Mouse (Mus musculus) forebrain, embryonic 15.5 days (tissue): Measurements from ENCODE around the gene Cdk5r1. TPM values are rescaled to one million over a fixed set of nuclear protein-coding genes. Genes with fewer than 3 reads are reported as not detected.

Experiments
- ATAC-seq: fragments of 200-750 bp; cut with Nextera tagmentation; replicated peaks from 2 replicates; pipeline ENCODE4 v1.8.0; 2017; ENCODE audit warnings: mild to moderate bottlenecking, moderate TSS enrichment, moderate library complexity
- H3K27ac ChIP-seq: fragments of 300-500 bp; sonication (generic); replicated peaks from 2 replicates; pipeline ENCODE4 v1.5.1; 2015; ENCODE audit warnings: mild to moderate bottlenecking, inconsistent platforms
- H3K27me3 ChIP-seq: fragments of 300-500 bp; sonication (generic); 2 replicates; pipeline ENCODE4 v1.6.1; 2015; ENCODE audit warnings: inconsistent platforms
- H3K36me3 ChIP-seq: fragments of 300-500 bp; sonication (generic); 2 replicates; pipeline ENCODE4 v1.6.1; 2015; ENCODE audit warnings: mild to moderate bottlenecking, inconsistent platforms
- H3K4me1 ChIP-seq: fragments of 300-500 bp; sonication (generic); 2 replicates; pipeline ENCODE4 v1.6.1; 2015; ENCODE audit warnings: inconsistent platforms
- H3K4me2 ChIP-seq: fragments of 300-500 bp; sonication (generic); replicated peaks from 2 replicates; pipeline ENCODE4 v1.6.1; 2015; ENCODE audit warnings: mild to moderate bottlenecking, inconsistent platforms
- H3K4me3 ChIP-seq: fragments of 300-500 bp; sonication (generic); 2 replicates; pipeline ENCODE4 v1.5.1; 2015; ENCODE audit warnings: mild to moderate bottlenecking, inconsistent platforms
- H3K9ac ChIP-seq: fragments of 300-500 bp; sonication (generic); replicated peaks from 2 replicates; pipeline ENCODE4 v1.6.1; 2015; ENCODE audit warnings: mild to moderate bottlenecking, inconsistent platforms
- H3K9me3 ChIP-seq: fragments of 300-500 bp; sonication (generic); 2 replicates; pipeline ENCODE4 v1.6.1; 2016; ENCODE audit warnings: inconsistent platforms
- WGBS: fragments of 180-500 bp; shearing (Covaris S2); methylation state at CpG from one replicate; pipeline ENCODE4 v1.1.7; 2015; ENCODE audit warnings: mixed read lengths; 5-methylcytosine and 5-hydroxymethylcytosine counted together
- polyA plus RNA-seq: library from polyadenylated mRNA; unstranded; fragments of >200 nt; fragmentation: Nextera tagmentation; extraction: Ambion mirVana; gene quantifications from 2 replicates; pipeline ENCODE4 v1.2.1, GENCODE M21; 2015

Gene Cdk5r1
- polyA plus RNA-seq, 1 experiment from 2014 or later: 120 TPM

DNA sequence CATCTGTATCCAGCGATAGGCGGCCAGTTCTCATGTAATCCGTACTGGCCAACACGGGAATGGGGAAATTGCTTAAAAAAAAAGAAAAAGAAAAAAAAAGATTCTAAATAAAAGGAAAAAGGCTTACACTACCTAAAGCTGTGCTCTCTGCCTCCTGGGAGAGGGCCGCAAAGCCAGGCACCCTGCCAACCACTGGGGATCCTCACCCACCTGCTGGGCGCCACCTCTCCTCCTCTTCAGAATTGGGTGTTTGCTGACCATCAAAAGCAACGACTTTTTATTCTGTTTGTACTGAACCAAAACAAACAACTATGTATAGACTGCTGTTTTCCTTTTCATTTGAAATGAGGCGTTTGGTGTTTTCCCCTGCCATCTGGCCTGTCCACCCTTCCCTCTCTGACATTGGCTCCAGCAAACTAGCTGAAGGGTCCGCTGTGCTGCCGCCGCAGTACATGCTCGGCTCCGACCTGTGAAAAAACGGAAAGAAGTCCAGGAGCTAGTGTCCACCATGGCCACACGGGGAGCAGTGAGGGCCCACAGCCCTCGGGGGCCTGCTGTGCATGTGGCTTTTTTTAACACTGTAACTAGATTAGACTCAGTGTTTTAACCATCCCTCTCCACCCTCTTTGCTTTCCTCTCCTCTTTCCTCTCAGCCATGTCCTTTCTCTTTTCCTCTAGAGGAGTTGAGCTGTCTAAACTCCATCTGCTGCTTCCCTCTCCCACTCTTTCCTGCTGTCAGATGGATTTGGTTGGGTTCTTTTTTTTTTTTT, 4.8 kb upstream of the Cdk5r1 start:
- H3K27ac ChIP-seq: peak overlapping the region; percentile 85
- H3K9ac ChIP-seq: no peak overlapping the region

DNA sequence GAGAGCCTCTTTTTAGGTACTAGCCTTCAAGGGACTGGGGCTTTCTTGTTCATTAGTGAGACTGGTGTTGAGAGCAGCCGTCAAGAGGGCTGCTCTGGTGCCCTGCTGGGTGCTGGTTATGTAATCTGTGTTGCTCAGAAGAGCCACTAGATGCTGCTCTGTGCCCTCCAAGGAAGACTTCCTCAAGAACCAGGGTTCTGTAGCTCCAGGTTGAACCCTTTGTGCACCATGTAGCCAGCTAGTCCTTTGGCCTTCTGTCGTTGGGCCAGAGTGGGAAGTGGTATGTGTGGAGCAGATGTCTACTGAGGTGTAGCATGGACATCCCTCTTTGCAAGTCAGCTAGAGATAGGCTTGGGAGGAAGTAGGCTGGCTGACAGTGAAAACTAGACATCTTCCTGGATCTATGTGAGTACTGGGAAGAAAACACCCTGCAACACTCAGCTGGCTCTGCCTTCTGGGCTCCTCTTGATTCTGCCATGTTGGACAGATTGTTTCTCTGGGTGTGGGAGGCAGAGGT, 2.6 kb upstream of the Cdk5r1 start:
- ATAC-seq: no peak

More for the DNA sequence above, 4.8 kb upstream of the Cdk5r1 start:
- no peak for ATAC-seq
- H3K9me3 ChIP-seq: no peaks in the 10 kb centered on the region
- no peaks in the 10 kb centered on the region for H3K27me3 ChIP-seq
- no peak overlapping the region for H3K4me2 ChIP-seq
- no peak overlapping the region for H3K4me3 ChIP-seq
- H3K36me3 ChIP-seq: peaks cover 42% of the 10 kb centered on the region
- peaks cover 20% of the 10 kb centered on the region for H3K4me1 ChIP-seq
- 74% methylated on average over 16 of the region's 16 CpGs for WGBS

DNA sequence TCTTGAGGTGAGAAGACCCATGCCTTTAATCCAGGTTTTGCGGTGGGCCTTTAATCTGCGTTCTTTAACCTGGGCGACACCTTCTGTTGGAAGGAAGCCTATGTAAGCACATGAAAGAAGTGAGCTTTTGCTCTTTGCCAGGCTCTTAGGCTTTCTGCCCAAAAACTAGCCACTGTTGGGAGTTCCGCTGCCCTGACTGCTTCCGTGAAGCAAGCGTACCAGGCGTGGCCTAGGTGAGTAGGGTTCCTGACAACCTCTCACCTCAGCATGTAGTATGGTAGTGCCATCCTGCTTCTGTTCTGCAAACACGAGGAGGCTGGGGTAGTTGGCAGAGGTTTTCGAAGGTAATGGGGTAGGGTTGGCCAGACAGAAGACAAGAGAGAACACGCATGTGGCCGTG, 2.0 kb upstream of the Cdk5r1 start:
- H3K4me1 ChIP-seq: peaks cover 23% of the 10 kb centered on the region
- H3K27me3 ChIP-seq: no peaks in the 10 kb centered on the region
- WGBS: 96% methylated on average over 11 of the region's 11 CpGs
- H3K9ac ChIP-seq: no peak overlapping the region
- no peaks in the 10 kb centered on the region for H3K9me3 ChIP-seq
- H3K4me3 ChIP-seq: no peak overlapping the region
- H3K36me3 ChIP-seq: peaks cover 21% of the 10 kb centered on the region
- no peak overlapping the region for H3K4me2 ChIP-seq
- no peak for ATAC-seq
- H3K27ac ChIP-seq: peak overlapping the region; percentile 97; the same call in 1 of the 2 replicates

More for the DNA sequence above, 2.6 kb upstream of the Cdk5r1 start:
- peaks cover 20% of the 10 kb centered on the region for H3K4me1 ChIP-seq
- no peaks in the 10 kb centered on the region for H3K9me3 ChIP-seq
- 40% methylated on average over 2 of the region's 2 CpGs for WGBS
- no peak overlapping the region for H3K4me3 ChIP-seq
- H3K9ac ChIP-seq: no peak overlapping the region
- peak overlapping the region; percentile 97 for H3K27ac ChIP-seq
- no peaks in the 10 kb centered on the region for H3K27me3 ChIP-seq
- peaks cover 24% of the 10 kb centered on the region for H3K36me3 ChIP-seq
- no peak overlapping the region for H3K4me2 ChIP-seq

DNA sequence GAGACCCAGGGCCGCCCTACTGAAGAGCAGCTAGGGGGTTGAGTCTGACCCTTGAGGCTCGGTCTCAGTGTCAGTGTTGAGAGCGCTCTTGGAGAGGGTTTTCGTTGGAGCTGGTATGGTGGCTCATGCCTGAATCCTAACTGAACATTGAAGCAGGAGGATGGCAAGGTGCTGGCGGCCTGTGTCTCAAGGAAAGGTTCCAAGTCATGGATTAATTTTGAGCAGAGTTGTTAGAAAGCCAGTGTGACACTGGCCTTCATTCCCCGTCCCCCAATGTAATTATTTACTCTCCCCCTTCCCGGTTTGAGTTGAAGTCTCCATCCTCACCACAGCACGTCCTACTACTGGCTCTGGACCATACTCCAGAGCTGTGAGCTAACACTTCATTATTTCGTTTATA, 1.3 kb upstream of the Cdk5r1 start:
- Histone ChIP-seq H3K4me3 (no peak overlapping the region), H3K27ac (peak overlapping the region; percentile 97)

DNA sequence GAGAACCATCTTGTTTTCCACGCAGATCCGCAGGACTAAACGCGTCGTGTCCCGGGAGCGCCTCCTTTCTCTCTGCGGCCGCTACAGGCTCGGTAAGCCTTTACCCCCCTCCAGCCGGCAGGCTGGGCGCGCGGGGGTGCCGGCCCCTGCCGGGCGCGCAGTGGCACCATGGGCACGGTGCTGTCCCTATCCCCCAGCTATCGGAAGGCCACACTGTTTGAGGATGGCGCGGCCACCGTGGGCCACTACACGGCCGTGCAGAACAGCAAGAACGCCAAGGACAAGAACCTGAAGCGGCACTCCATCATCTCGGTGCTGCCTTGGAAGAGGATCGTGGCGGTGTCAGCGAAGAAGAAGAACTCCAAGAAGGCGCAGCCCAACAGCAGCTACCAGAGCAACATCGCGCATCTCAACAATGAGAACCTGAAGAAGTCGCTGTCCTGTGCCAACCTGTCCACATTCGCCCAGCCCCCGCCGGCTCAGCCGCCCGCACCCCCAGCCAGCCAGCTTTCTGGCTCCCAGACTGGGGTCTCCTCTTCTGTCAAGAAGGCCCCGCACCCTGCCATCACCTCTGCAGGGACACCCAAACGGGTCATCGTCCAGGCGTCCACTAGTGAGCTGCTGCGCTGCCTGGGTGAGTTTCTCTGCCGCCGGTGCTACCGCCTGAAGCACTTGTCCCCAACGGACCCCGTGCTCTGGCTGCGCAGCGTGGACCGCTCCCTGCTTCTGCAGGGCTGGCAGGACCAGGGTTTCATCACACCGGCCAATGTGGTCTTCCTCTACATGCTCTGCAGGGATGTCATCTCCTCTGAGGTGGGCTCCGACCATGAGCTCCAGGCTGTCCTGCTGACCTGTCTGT, 747 bp downstream of the Cdk5r1 start:
- H3K9ac ChIP-seq: peak overlapping the region; percentile 80
- H3K4me1 ChIP-seq: peaks cover 44% of the 10 kb centered on the region
- WGBS: 8% methylated on average over 54 of the region's 55 CpGs
- H3K9me3 ChIP-seq: no peaks in the 10 kb centered on the region
- 0 out of 2 replicates have a peak, but pooled peaks cover 11% of the 10 kb centered on the region for H3K36me3 ChIP-seq
- no peaks in the 10 kb centered on the region for H3K27me3 ChIP-seq
- peak overlapping the region; percentile 92 for H3K4me2 ChIP-seq
- peak overlapping the region; percentile 97 for H3K27ac ChIP-seq
- peak; percentile 36 for ATAC-seq
- peak overlapping the region; percentile 59 for H3K4me3 ChIP-seq

More for the DNA sequence above, 1.3 kb upstream of the Cdk5r1 start:
- no peak overlapping the region; the same call in 1 of the 2 replicates for H3K4me2 ChIP-seq
- no peak for ATAC-seq
- no peaks in the 10 kb centered on the region for H3K9me3 ChIP-seq
- no peak overlapping the region for H3K9ac ChIP-seq
- WGBS: 83% methylated on average over 9 of the region's 9 CpGs
- H3K4me1 ChIP-seq: peaks cover 29% of the 10 kb centered on the region
- H3K36me3 ChIP-seq: peaks cover 17% of the 10 kb centered on the region
- no peaks in the 10 kb centered on the region for H3K27me3 ChIP-seq

DNA sequence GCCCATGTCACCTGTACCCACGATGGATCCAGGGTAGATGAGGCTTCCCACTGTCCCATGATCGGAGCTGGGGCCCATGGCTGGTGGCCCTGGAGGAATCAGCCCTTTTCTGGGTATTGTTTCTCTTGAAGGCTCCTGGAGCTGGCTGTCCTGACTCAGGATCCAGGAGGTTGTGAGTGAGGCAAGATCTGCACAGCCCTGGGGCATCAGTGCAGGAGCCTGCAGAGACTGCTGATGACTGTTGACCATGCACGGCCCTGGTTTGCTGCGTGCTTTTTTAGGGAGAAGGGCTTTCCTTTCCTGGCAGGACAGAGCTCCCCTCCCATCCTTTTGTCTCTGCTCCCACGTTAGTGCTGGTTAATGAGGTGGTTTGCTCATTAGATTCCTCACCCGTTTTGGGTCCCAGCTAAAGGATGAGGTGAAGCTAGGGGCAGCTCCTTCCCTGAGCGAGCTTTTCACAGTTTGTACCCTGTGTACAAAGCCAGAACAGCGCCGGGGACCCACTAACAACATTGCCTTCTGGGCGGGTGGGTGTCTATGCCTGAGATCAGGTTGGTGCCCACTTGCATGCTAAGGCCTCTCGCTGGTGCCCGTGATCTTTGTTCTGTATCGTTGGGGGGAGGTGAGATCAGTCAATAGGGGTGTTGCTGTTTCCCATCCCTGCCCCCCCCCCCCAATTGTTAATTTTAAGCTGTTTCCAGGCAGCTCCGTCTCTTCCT, 2.0 kb downstream of the Cdk5r1 start:
- H3K36me3 ChIP-seq: 0 out of 2 replicates have a peak, but pooled peaks cover 4% of the 10 kb centered on the region
- peak overlapping the region; percentile 92 for H3K4me2 ChIP-seq
- H3K9me3 ChIP-seq: no peaks in the 10 kb centered on the region
- H3K27me3 ChIP-seq: no peaks in the 10 kb centered on the region
- peak overlapping the region; percentile 97 for H3K27ac ChIP-seq
- peak overlapping the region; percentile 59 for H3K4me3 ChIP-seq
- peak overlapping the region; percentile 80 for H3K9ac ChIP-seq
- ATAC-seq: no peak
- WGBS: 14% methylated on average over 14 of the region's 14 CpGs
- peaks cover 56% of the 10 kb centered on the region for H3K4me1 ChIP-seq

DNA sequence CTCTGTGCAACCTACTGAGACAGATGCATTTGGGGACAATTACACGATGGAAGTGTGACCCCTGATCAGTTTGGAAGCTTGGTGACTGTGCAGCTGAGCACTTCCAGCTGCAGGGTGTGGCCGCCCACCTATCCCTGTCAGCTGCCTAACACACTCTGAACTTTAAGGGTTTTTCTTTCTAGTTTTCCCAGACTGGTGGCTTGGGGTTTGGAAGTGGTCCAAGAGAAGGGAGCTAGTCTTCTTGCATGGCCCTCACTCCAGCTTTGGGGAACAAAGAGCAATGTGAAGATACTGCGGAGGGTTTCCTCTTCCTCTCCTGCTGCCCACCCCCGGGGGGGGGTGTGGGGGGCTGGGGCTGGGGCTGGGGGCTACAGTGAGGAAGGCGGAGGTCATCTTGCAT, 2.6 kb downstream of the Cdk5r1 start:
- Histone ChIP-seq H3K27me3 (no peaks in the 10 kb centered on the region), H3K9ac (peak overlapping the region; percentile 80), H3K9me3 (no peaks in the 10 kb centered on the region), H3K27ac (peak overlapping the region; percentile 97), H3K4me2 (peak overlapping the region; percentile 92), H3K4me1 (peaks cover 58% of the 10 kb centered on the region), H3K4me3 (peak overlapping the region; percentile 59), H3K36me3 (0 out of 2 replicates have a peak, but pooled peaks cover 4% of the 10 kb centered on the region)
- no peak for ATAC-seq
- 24% methylated on average over 5 of the region's 5 CpGs for WGBS

DNA sequence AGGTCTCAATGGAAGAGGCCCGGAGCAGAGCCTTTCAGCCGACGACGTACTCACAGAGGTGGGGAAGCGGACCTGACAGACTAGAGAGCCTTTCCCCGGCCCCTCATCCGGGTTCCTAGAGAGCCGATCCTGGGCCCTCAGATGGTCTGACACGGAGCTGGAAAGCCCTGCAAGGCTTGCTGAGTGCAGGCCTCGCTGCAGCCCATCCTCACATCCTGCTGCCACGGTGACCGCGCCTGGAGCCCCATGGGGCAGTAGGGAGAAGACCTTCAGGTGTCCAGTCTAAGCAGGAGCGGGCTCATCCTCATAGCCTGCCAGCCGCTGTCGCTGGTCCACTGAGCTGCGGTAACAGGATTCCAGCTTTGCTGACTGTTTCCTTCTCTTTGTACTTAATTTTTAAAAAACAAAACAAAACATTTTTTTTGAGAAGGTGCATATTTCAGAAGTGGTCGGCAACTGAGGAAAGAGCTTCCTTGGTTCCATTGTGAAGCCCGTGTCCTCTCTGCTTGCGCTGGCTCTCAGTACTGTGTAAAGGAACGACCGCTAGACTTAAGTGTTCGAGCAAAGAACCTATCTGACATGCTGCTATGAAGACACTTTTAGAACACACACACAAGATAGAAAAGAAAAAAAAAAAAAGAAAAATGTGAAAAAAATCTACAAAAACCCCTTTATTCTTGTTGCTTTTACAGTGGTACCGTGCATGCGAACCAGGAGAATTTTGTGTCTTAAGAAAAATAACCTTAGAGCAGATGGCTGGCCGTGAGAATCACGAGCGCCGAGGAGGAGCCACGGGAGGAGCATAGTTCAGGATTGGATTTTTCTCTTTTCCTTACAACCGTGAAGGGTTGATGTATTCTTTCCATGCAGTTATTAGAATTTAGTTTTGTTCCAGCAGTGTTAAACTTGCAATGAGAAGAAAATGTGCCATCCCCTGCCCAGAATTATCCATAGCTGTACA, 3.4 kb downstream of the Cdk5r1 start:
- no peaks in the 10 kb centered on the region for H3K27me3 ChIP-seq
- peaks cover 64% of the 10 kb centered on the region for H3K4me1 ChIP-seq
- 0 out of 2 replicates have a peak, but pooled peaks cover 4% of the 10 kb centered on the region for H3K36me3 ChIP-seq
- peak overlapping the region; percentile 80 for H3K9ac ChIP-seq
- peak overlapping the region; percentile 97 for H3K27ac ChIP-seq
- peak overlapping the region; percentile 92 for H3K4me2 ChIP-seq
- H3K4me3 ChIP-seq: peak overlapping the region; percentile 59
- H3K9me3 ChIP-seq: no peaks in the 10 kb centered on the region
- WGBS: 48% methylated on average over 31 of the region's 31 CpGs
- no peak for ATAC-seq

DNA sequence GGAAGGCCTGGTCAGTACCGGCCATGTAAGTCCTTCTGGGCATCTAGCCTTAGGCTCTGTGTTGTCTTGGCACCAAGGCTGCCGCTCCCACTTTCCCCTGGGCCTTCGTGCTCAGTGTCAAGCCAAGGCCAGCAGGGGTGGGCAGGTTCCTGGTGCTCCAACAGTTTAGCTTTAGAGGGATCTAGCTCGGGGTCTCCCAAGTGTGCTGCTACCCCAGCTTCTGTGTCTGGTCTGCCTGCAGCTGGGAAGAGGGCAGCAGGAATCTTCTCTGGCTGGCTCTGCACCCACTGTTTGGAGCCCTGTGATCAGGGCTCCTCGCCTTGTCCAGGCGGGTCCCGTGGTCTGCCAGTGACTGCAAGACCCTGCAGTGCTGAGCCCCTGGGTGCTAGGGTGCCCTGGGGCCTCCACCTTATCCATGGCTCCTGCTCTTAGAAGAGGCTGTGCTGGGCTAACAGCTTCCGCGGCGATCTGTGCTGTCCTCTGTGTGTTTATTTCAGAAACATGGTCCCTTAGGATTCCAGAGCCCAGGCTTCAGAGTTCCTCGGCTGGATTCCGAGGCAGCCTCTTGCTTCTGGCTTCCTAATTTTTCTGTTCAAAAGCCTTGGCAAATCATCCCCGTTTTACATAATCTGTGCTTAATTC, 4.7 kb downstream of the Cdk5r1 start:
- Histone ChIP-seq H3K9me3 (no peaks in the 10 kb centered on the region), H3K4me3 (peak overlapping the region; percentile 59), H3K9ac (peak overlapping the region; percentile 42), H3K4me2 (peak overlapping the region; percentile 92), H3K4me1 (peaks cover 59% of the 10 kb centered on the region), H3K27ac (peak overlapping the region; percentile 35; the same call in 1 of the 2 replicates), H3K36me3 (0 out of 2 replicates have a peak, but pooled peaks cover 4% of the 10 kb centered on the region), H3K27me3 (no peaks in the 10 kb centered on the region)
- 67% methylated on average over 13 of the region's 13 CpGs for WGBS
- ATAC-seq: no peak

DNA sequence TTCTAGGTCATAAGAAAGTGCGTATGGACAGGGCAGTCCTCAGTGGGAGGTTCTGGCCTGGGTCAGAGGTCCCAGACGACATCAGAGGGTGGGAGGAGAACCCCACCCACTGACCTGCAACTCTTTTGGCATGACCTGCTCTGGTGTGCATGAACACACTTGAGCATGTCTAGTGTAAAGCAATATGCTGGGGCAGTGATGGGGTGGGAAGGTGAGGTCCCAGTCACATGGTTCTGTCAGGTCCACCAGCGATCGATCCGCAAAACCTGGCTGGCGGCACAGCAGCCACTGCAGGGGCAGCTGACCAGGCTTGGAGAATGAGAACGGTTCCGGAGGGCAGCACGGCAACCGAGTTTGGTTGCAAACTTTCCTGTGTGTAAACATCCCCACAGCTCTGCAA, 5.5 kb downstream of the Cdk5r1 start:
- ATAC-seq: no peak
- 0 out of 2 replicates have a peak, but pooled peaks cover 4% of the 10 kb centered on the region for H3K36me3 ChIP-seq
- peak overlapping the region; percentile 92 for H3K4me2 ChIP-seq
- H3K4me1 ChIP-seq: peaks cover 59% of the 10 kb centered on the region
- H3K27me3 ChIP-seq: no peaks in the 10 kb centered on the region
- no peaks in the 10 kb centered on the region for H3K9me3 ChIP-seq
- H3K9ac ChIP-seq: peak overlapping the region; percentile 16
- WGBS: 81% methylated on average over 10 of the region's 10 CpGs
- H3K4me3 ChIP-seq: peak overlapping the region; percentile 16; the same call in 1 of the 2 replicates
- peak overlapping the region; percentile 82; the same call in 1 of the 2 replicates for H3K27ac ChIP-seq
